Mouse (Mus musculus) ES-E14 (cell line): ENCODE results near the gene Ptprn2. TPM values are rescaled to one million over a fixed set of nuclear protein-coding genes. Genes with fewer than 3 reads are reported as not detected.

ENCODE experiments used
- DNase-seq: peaks from one replicate; pipeline ENCODE4 v3.0.0-alpha.2; 2013; ENCODE audit warnings: low read depth, low spot score
- H3K27ac ChIP-seq: 2 replicates; pipeline ENCODE4 v1.5.1; 2012; ENCODE audit warnings: low read depth, mild to moderate bottlenecking, low read length, moderate library complexity, mixed read lengths; ENCODE audit not compliant: poor library complexity, insufficient read depth, severe bottlenecking
- H3K36me3 ChIP-seq: 2 replicates; pipeline ENCODE4 v1.6.1; 2012; ENCODE audit warnings: mild to moderate bottlenecking, low read length, moderate library complexity, mixed read lengths; ENCODE audit not compliant: control insufficient read depth, poor library complexity, insufficient read depth, severe bottlenecking
- H3K4me1 ChIP-seq, 2 experiments: fragments of 150-350 bp in 1 of 2; sonication (generic) in 1 of 2; 2 replicates each; pipeline ENCODE4 v1.6.1; 2012; ENCODE audit warnings: low read length in 2 of 2, mild to moderate bottlenecking in 1 of 2, mixed read lengths in 1 of 2; ENCODE audit not compliant: control insufficient read depth in 2 of 2, insufficient read depth in 2 of 2, poor library complexity in 1 of 2
- H3K4me3 ChIP-seq, 2 experiments: fragments of 150-350 bp in 1 of 2; sonication (generic) in 1 of 2; 2 replicates each; pipeline ENCODE4 v1.5.1; 2012; ENCODE audit warnings: low read length in 2 of 2, low read depth in 1 of 2, mild to moderate bottlenecking in 1 of 2, mixed read lengths in 1 of 2; ENCODE audit not compliant: insufficient read depth in 1 of 2, poor library complexity in 1 of 2, severe bottlenecking in 1 of 2
- H3K9ac ChIP-seq: 2 replicates; pipeline ENCODE4 v1.6.1; 2012; ENCODE audit warnings: low read depth, mild to moderate bottlenecking, low read length, mixed read lengths; ENCODE audit not compliant: poor library complexity, insufficient read depth, severe bottlenecking
- H3K9me3 ChIP-seq: fragments of 150-350 bp; sonication (generic); 2 replicates; pipeline ENCODE4 v1.6.1; 2012; ENCODE audit warnings: low read depth, mild to moderate bottlenecking, low read length; ENCODE audit not compliant: control insufficient read depth, insufficient read depth
- CHD2 ChIP-seq: IDR thresholded peaks from 2 replicates; pipeline ENCODE4 v1.6.1; 2014; ENCODE audit warnings: mild to moderate bottlenecking, low read depth, low read length, inconsistent platforms
- HCFC1 ChIP-seq: IDR thresholded peaks from 2 replicates; pipeline ENCODE4 v1.6.1; 2012; ENCODE audit warnings: low read length, inconsistent platforms, borderline replicate concordance; ENCODE audit not compliant: insufficient read depth
- MAFK ChIP-seq: IDR thresholded peaks from 2 replicates; pipeline ENCODE4 v1.6.1; 2014; ENCODE audit warnings: mild to moderate bottlenecking, low read depth, low read length, inconsistent platforms; ENCODE audit not compliant: insufficient read depth
- ZC3H11A ChIP-seq: IDR thresholded peaks from 2 replicates; pipeline ENCODE4 v1.6.1; 2012; ENCODE audit warnings: low read depth, mild to moderate bottlenecking, inconsistent platforms, low read length, borderline replicate concordance
- ZNF384 ChIP-seq: IDR thresholded peaks from 2 replicates; pipeline ENCODE4 v1.6.1; 2012; ENCODE audit warnings: low read depth, low read length, inconsistent platforms
- in situ Hi-C, 2 experiments: fragments of 600-800 bp; cut with MboI; formaldehyde crosslinking; loops; one replicate each; pipeline ENCODE4 v1.15.1; 2025; ENCODE audit warnings: low sequenced_read_pairs in 2 of 2, inconsistent platforms in 1 of 2; ENCODE audit not compliant: unreplicated experiment in 2 of 2
- total RNA-seq: library from RNA; depleted of rRNA; stranded (reverse); fragments of 300-350 nt; gene quantifications from 2 replicates; pipeline ENCODE4 v1.2.3, GENCODE M21; 2012

Gene Ptprn2
- total RNA-seq, 1 experiment: 0.40 TPM

DNA sequence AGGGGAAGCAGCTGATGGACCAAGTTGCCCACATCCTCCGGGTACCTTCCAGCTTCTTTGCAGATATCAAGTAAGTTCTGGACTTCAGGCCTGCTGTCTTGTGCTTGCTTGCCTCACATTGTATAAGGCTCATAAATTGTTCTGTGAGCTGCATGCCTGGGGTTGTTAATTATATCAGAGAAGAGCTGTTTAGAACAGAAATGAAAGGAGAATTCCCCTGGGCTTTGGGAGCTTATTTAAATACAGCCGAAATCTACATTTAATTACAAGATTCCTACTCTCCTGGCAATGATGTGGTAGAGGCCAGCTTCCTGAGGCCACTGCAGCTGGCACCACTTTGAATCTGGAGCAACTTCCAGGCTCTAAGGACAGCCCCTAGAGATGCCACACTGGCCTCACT is 403.3 kb downstream of the Ptprn2 start:
- TF ChIP-seq HCFC1 (no peak), ZC3H11A (no peak), CHD2 (no peak), ZNF384 (no peak), MAFK (no peak)
- H3K9ac ChIP-seq: no peak overlapping the region
- no peak overlapping the region for H3K27ac ChIP-seq
- no peak for DNase-seq
- in situ Hi-C loops: no loop called here
- no peak overlapping the region for H3K4me3 ChIP-seq
- H3K4me1 ChIP-seq: no peaks in the 10 kb centered on the region
- H3K36me3 ChIP-seq: no peaks in the 10 kb centered on the region
- H3K9me3 ChIP-seq: no peaks in the 10 kb centered on the region

DNA sequence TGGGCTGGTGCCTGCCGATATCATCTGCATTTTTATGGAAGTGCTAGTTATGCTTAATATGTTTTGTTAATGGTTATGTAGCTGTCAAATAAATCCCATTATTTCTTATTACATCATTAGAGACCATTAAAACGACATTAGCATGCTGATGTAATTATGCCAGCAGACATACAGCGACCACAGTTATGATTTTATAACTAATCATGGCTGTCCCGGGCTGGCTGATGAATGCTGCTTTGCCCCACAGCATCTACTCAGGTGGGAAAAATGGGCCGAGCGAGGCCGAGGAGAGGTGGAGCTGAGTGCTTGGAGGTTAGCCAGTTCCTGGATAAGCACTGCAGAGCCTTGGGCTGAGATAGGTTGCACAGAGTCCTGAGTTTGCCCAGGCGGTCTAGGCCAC is 407.1 kb downstream of the Ptprn2 start:
- Histone ChIP-seq H3K9ac (no peak overlapping the region), H3K4me1 (no peaks in the 10 kb centered on the region; a peak in 1 of 4 replicates), H3K27ac (no peak overlapping the region), H3K36me3 (no peaks in the 10 kb centered on the region), H3K4me3 (no peak overlapping the region), H3K9me3 (no peaks in the 10 kb centered on the region)
- DNase-seq: no peak
- TF ChIP-seq CHD2: no peak
- TF ChIP-seq ZNF384: no peak
- no peak for TF ChIP-seq ZC3H11A
- TF ChIP-seq HCFC1: no peak
- in situ Hi-C loops: no loop called here

DNA sequence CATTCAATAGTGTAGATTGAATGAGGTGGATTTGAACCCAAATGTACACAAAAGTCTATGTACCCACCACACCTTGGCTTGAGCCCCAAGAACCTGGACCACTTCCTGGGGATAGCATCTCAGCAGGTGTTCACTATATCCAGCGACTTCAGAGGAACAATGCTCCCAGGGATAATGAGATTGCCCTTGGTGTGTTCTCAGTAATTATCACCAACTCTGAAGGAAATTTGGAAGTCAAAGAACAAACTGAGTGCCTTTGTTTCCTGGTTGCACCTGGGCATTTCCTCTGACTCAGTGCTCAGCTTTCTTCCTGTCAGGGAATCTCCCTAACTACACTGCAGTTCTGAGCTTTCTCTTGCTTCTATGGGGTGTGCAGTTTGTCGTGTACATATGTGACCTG is 411.1 kb downstream of the Ptprn2 start:
- no peak overlapping the region for H3K9ac ChIP-seq
- H3K27ac ChIP-seq: no peak overlapping the region
- DNase-seq: peak; percentile 29
- no peak for TF ChIP-seq CHD2
- TF ChIP-seq ZC3H11A: no peak
- TF ChIP-seq HCFC1: no peak
- TF ChIP-seq ZNF384: no peak
- TF ChIP-seq MAFK: no peak
- H3K4me1 ChIP-seq: no peaks in the 10 kb centered on the region; a peak in 1 of 4 replicates
- no peaks in the 10 kb centered on the region for H3K9me3 ChIP-seq
- in situ Hi-C loops: no loop called here
- no peak overlapping the region for H3K4me3 ChIP-seq
- no peaks in the 10 kb centered on the region for H3K36me3 ChIP-seq

DNA sequence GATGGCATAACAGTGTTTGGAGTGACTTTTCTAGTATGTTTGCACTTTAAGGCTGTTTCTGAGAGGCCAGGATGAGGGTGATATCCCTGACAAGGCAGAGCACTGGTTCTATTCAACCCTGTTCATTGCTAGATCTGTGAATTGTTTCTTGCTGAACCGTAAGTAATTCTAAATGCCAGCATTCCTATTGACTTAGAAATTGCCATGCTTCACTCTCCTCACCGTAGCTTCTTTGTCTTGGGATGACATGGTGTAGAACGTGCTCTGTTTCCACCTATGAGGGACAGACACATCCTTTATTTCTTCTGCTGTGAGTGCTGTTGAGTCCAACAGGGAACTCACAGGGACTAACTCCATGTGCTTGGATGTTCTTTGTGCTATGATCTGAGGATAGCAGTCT is 416.3 kb downstream of the Ptprn2 start:
- DNase-seq: no peak
- in situ Hi-C loops: no loop called here
- no peak overlapping the region for H3K27ac ChIP-seq
- TF ChIP-seq MAFK (no peak), ZC3H11A (no peak), HCFC1 (no peak), CHD2 (no peak), ZNF384 (no peak)
- no peak overlapping the region for H3K4me3 ChIP-seq
- no peak overlapping the region for H3K9ac ChIP-seq
- H3K36me3 ChIP-seq: no peaks in the 10 kb centered on the region
- no peaks in the 10 kb centered on the region; a peak in 1 of 4 replicates for H3K4me1 ChIP-seq
- H3K9me3 ChIP-seq: no peaks in the 10 kb centered on the region

DNA sequence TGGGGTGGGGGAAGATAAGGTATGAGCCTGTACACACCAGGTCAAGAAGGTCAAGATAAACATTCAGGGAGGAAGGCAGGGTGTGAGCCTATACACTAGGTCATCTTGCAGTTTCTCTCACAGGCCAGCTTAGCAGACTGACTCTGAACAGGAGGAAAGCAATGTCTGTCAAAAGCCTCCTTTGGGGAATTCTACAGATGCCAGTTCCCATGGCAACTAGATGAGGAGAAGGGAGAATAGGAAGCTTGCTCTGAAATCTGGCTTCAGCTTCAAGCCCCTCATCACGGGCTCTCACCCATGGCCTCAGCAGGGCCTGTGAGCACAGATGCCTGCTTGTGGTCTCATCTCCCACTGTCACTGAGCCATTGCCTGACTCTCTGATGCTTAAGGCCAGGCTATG is 421.9 kb downstream of the Ptprn2 start:
- H3K27ac ChIP-seq: no peak overlapping the region
- no peaks in the 10 kb centered on the region for H3K9me3 ChIP-seq
- no peaks in the 10 kb centered on the region for H3K36me3 ChIP-seq
- TF ChIP-seq MAFK (no peak), HCFC1 (no peak), CHD2 (no peak), ZNF384 (no peak), ZC3H11A (no peak)
- H3K4me1 ChIP-seq: no peaks in the 10 kb centered on the region
- DNase-seq: no peak
- in situ Hi-C loops: no loop called here
- H3K9ac ChIP-seq: no peak overlapping the region
- no peak overlapping the region for H3K4me3 ChIP-seq
